Mouse (Mus musculus): ENCODE measurements at regions not wholly inside any gene's neighbourhood (a gene's known extent, or its start where the extent isn't known, plus 50 kb on each side); places are given as distances from the start of the nearest gene placed in this dataset.
A peak's percentile ranks its signal among the peaks of the same experiment; 100 is the strongest.

DNA sequence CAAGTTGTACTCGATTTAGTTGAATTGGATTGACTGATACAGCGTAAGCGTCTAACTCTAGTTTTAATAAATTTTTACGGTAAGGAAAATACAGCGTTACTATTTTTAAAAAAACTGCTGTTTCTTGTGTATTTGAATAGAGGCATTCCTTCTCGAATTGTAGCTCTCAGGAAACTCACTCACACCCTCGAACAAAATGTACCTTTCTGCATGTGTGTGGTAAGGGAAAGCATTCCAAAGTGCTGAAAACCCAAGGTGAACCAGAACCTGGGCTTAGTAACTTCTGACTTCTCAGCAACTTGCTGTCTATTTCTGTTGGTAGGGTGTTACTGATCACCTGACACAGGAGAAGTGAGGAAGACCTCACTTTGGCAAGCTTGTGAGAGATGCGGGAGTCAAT is 247.0 kb downstream of the Nr2f2 start:
- ATAC-seq (ENCODE audit: poor library complexity, severe bottlenecking), result no peak

DNA sequence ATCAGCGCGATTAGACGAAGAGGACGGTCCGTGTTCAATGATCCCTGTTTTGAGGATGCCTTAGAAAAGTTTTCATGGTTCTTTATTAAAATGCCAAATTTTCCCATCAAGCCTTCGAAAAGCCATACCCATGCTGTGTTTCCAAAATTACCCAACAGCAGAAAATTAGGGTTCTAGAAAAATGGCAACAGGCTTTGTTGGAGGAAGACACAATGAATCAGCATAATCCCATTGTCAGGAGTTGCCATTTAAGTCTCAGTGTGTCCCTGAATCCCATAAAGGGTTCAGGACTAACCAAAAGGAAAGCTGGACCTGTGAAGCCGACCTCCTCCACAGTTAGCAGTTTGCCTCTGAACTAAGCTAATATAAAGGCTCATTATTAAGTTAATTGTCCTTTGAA is 247.6 kb downstream of the Nr2f2 start:
- ATAC-seq (ENCODE audit: poor library complexity, severe bottlenecking), result no peak

DNA sequence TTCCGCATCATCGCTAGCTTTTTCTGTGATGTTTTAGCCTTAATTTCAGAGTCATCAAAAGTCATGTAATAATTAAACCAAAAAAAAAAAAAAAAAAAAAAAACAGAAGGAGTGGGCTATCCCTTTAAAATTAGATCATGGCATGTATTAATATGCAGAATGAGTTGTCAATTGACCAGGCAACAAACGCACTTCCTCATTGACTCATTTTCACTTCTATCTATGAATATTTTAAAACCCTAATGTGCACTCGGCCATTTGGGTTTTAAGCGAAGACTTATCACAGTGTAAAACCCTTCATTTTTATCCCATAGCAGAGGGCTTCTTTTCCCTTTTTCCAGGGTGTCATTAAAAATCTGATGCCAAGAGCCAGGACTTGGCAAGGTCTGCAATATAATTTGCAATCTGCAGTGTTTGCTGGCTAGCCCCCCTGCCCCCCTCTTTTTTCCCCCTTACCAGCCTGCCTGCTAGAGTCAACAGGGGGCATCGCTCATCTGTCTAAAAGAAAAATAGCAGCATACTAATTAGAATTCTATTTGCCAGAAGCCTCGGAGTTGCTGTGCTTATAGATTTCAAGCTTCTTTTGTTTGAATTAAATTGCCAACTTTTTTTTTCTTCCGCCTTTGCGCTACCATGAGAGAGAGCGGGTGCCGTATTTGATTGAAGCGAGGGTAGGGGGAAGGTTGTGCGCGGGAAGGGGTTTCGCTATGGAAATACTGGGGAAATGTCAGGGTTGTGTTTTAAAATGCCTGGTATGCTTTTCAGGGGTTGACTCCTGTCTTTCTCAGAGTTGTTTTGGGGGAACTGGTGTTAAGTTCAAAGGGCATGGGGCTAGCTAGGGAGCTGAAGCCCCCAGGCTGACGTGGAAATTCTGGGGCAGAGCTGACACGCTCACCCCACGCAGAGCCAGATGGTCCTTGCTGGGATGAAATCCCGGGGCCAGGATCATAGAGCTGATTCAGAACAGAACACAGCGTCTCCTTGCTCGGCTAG is 248.3 kb downstream of the Nr2f2 start:
- peak; percentile 75 for ATAC-seq (ENCODE audit: poor library complexity, severe bottlenecking)

DNA sequence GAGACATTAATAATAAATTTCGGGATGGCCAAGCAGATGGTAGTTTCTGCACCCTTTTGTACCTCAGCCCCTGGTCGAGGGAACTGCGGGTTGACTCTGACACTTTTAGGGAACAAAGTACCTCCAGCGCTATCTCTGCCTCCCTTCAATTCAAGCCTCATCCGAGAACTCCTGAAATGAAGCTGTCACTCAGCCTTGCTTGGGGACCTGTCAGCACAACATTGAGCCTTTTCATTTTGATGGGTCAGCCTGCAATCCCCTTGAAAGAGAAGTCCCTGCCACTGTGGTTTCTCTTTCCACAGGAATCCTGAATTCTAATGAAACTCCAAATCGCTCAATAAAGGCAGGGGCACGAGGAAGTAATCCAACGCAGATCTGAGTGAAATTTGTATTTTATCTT is 257.5 kb downstream of the Nr2f2 start:
- ATAC-seq (ENCODE audit: poor library complexity, severe bottlenecking), result 0 out of 2 replicates have a peak, but pooled peaks have one; percentile 40

GRCm38 (mm10) chr7:70105024-70105423 is 261.5 kb downstream of the Nr2f2 start:
- no peak for ATAC-seq (ENCODE audit: poor library complexity, severe bottlenecking)

GRCm38 (mm10) chr7:70104486-70104885 is 262.0 kb downstream of the Nr2f2 start:
- ATAC-seq (ENCODE audit: poor library complexity, severe bottlenecking), result no peak

GRCm38 (mm10) chr7:70103680-70104079 is 262.9 kb downstream of the Nr2f2 start:
- no peak for ATAC-seq (ENCODE audit: poor library complexity, severe bottlenecking)

DNA sequence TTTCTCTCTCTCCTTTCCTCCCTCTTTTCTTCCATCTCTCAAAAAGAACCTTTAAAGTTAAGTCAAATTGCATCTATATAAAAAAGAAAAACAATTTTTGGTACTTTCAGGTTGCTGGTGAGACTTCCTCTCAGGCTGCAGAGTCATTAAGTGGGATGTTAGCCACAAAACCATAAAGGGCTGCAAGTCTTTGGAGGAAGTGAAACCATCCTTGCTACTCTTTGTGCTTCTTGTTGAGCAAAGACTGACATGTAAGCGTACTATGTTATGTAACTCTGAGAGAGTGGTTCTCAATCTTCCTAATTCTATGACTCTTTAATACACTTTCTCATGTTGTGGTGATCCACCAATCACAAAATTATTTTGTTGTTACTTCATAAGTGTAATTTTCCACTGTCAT is 267.5 kb downstream of the Nr2f2 start:
- ATAC-seq (ENCODE audit: poor library complexity, severe bottlenecking), result peak; percentile 100

DNA sequence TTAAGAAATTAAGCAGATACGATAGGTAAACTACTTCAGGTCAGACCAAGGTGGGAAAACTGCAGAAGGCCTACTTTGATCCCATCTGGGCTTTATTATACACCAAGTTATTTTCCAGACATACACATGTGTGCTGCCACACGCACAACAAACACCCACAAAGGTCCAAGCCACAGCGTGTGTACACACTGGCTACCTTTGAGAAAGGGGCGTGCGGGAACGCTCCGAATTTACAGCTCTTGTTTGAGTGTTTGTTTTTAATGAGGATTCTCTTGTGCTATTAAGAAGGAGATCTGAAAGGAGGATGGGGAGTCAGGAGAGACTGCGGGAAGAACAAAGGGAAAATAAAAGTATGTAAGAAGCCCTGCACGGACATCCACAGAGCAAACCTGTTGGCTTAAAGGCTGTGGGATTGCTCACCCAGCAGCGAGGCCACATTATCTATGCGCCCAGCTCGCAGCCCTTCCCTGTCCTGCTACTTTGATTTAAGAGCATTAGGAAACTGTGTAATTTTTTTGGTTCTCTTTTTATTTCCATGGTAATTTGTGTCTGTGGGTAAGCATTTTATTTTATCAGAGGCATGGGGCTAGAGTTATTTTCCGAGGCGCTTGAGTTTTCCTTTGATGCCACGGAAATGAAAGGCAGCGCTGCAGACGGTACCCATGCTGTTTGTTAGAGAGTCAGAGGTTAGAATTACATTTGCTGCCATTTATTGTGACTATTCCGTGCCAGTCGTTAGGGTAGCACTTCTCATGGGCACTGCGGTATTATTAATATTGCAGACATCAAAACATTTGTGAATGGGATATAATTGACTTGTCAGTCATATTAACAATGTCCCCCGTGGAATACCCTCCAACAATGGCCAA is 272.4 kb downstream of the Nr2f2 start:
- no peak for ATAC-seq (ENCODE audit: poor library complexity, severe bottlenecking)

DNA sequence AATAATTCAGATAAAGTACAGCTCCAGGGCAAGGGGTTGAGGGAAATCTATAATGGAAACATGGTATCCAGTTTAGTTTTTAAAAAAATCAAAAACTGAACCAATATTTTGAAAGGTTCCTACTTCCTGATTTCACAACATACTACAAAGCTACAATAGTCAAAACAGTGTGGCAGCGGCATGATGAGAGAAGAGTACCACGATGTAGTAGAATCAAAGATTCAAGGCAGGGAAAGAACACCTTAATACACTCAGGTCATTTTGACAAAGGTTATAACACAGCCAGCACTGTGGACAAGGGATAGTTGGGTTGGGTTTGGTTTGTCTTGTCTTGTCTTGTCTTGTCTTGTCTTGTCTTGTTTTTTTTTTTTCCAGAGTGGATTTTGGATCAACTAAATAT is 274.4 kb downstream of the Nr2f2 start:
- no peak for ATAC-seq (ENCODE audit: poor library complexity, severe bottlenecking)

DNA sequence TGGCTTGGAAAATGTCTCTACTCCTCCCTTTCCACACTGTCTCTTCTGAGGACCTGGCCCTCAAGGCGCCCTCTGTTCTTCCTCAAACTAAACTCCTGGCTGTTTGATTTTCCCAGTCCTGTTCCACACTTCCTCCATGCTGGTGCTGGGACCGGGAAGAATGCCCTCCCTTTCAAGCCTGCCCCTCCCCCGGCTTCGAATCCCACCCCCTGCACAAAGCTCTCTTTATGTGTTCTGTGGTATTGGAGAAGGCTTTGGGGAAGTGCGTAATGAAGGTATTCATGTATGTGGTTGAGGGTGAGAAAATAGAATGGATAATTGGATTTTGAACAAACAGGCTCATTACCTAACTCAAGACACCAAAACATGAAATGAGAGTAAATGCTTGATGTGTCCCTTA is 277.4 kb downstream of the Nr2f2 start:
- ATAC-seq (ENCODE audit: poor library complexity, severe bottlenecking), result no peak

DNA sequence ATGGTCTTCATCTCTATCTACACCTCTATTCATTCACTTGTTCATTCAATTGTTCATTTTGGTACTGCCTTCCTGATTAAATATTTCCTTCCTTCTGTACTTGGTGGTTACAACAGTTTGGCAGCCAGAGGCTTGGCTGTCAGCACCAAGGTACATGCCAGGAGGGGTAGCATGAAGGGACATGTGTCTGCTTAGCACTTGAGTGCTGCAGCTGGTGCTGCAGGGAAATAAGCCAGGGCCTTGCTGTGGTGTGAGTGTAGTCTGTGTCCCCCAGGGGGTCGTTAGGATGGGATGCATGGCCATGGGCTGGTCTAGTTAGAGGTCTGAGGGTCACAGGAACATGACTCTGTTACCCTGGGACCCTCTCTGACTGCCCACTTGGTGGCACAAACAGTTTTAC is 296.9 kb downstream of the Nr2f2 start:
- ATAC-seq (ENCODE audit: poor library complexity, severe bottlenecking), result no peak

DNA sequence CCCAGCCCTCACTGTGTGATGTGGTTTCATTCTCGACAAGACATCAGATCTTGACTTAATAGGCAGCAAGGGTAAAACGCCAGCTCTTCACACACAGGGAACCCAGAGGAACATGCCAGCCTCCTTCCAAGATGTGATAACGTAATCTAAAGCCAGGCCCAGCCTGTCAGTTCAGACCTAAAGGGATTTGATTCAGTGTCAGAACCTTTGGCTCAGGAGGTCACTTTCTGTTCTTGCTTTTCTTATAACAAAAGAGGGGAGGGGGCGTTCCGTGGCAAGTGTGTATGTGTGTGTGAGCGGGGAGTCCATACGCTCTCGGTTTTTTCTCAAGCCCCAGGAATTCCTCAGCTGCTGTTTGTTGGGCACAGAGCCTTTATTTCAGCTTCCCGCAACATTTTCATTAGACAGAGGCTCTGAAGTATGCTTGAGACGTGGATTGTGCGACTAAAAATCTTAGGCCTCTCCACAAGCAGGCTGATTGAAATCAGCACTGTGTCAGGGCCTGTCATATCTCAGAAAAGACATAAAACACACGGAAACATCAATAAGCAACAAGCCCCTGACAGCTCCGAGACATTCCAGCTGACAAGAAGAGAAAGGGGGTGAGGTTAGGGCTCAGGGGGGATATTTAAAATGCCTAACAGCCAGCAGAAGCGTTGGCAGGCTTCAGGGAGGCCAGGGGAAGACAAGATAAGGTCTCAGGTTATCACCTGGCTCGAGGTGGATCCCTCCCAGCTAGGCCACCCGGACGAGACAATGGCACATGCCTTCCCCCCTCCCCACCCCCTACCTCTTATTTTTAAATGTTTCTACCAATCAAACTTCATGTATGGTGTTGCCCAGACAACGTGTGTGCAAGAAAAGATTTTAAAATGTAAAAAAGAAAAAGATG is 298.5 kb downstream of the Nr2f2 start:
- ATAC-seq (ENCODE audit: poor library complexity, severe bottlenecking), result no peak

- no peak for ATAC-seq (ENCODE audit: poor library complexity, severe bottlenecking)
Measured at GRCm38 (mm10) chr7:70067071-70067470, 299.5 kb downstream of the Nr2f2 start.

- no peak for ATAC-seq (ENCODE audit: poor library complexity, severe bottlenecking)
Measured at GRCm38 (mm10) chr7:70066448-70066847, 300.1 kb downstream of the Nr2f2 start.

DNA sequence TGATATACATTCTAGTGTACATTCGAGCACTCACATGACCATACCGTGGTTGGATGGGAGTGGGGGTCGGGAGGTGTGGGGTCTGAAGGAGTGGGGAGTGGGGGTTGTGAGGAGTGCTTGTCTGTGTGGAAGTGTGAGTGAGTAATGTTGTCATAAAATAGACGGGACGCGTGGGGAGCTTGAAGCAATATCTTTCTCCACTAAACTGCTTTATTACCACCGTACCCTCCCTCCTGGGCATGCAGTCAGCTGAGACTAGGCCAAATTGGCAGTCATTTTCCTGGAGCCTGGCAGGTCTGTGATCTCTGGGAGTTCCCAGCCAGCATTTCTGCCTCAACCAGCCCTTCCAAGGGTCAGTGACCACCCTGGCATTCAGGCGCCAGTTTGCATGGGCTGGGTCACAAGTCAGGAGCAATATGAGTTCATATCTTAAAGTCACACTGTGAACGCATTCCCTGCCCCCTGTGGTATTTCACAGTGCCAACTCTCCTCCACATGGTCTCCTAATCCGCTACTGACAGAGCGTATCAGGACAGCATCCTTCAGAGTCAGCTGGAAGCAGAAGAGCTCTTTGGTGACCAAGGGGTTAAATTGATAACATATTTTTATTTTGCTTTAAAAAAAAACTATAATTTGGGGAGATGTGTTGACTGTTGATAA is 300.9 kb downstream of the Nr2f2 start:
- no peak for ATAC-seq (ENCODE audit: poor library complexity, severe bottlenecking)

GRCm38 (mm10) chr7:70047415-70047753 is 319.2 kb downstream of the Nr2f2 start:
- ATAC-seq (ENCODE audit: poor library complexity, severe bottlenecking), result no peak

DNA sequence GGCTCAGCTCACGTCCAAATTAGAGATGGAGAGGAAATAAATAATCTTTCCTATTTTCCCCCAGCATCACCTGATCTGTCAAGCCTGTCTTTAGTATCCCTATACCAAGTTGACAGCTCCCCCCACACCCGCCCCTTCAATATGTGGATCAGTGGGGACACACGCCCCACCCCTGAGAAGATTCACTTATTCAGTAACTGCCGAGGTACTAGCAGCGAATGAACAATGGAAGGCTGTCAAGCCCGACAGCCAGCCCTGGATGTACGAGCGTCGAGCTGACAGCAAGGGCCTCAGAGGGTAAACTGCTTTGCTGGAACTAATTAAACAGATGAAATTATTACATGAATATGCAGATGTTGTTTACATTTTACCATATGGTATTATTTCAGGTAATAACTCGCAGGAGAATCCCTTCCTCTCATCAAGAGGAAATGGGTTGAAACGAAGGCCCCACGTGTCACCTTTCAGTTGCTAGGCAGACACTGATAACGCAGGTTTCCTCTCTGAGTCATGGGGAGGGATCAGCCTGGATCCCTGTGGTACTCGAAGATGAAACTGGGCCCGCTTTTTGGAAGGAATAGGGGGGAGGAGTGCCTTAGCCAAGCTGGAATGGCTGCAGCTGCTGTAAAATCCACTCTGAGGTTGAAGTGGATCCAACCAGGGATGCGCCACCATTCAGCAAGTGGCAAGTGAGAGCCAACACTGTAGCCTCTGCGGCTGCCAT is 319.7 kb downstream of the Nr2f2 start:
- no peak for ATAC-seq (ENCODE audit: poor library complexity, severe bottlenecking)

DNA sequence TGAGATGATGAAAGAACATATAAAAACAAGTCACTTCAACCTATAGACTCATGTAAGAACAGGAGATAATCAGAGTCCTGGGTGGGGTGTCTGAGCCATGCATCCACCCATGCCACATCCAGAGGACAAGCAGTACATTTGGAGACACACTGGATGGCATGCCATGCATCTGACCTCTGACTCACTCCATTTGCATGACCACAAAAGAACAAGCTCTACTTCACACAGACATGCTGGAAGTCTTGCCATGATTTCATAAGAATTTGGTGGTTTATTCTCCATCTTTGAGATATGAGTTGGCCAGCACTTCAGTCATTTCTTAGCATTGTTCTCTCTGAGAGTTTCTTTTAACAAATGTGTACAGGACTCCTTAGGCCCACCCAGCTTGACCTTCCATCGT is 329.5 kb downstream of the Nr2f2 start:
- no peak for ATAC-seq (ENCODE audit: poor library complexity, severe bottlenecking)

- ATAC-seq (ENCODE audit: poor library complexity, severe bottlenecking), result no peak
Measured at GRCm38 (mm10) chr7:70032857-70033256, 333.7 kb downstream of the Nr2f2 start.
